Mouse (Mus musculus) adrenal gland, postnatal 14 days (tissue): ENCODE results near the gene Myoz2. TPM values are rescaled to one million over a fixed set of nuclear protein-coding genes. Genes with fewer than 3 reads are reported as not detected.

Experiments
- DNase-seq: peaks from one replicate; pipeline ENCODE4 v3.0.0; 2021; ENCODE audit warnings: mixed read lengths
- microRNA-seq, 2 experiments: library from miRNA; unstranded; fragments of <30 nt; microRNA quantifications; one replicate each; pipeline ENCODE4 v1.2.0; 2021
- total RNA-seq: library from RNA; stranded (reverse); gene quantifications from 2 replicates; pipeline ENCODE4 v1.2.3, GENCODE M21; 2021

The Myoz2 gene
- total RNA-seq, 1 experiment from 2014 or later: not detected

DNA sequence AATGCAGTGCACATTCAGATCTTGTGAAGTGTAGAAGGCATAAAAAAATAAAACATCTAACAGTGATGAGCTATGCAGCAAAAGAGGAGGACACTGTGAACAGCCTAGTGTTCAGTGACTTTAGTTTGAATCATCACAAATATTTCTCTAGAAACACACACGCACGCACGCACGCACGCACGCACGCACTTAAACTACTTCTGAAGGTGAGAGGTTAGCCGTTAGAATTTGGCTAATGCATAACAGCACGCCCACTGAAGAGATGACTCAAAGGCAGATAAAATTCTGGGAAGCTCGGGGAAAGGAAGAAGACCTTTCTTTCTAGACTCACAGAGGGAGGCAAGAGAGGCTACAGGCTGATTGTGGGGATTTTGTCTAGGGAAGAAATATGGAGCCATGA is 27.4 kb downstream of the Myoz2 start:
- DNase-seq: no peak

DNA sequence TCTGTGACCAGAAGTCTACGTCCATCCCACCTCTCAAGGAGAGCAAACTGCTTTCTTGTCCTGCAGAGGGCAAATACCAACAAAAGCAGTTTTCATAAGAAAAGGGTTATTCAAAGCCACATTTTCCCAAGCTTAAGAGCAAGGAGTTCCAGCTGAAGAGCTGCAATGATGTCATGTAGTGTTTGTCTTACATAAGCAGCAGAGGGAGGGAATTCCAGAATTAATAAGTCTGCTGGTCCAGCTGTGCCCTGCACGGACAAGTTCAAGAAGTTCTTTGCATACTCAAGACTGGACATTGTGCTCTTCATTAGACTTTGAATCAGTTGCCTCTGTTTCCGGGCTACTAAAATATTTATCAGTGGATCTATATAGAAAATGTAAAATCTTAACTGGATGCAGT is 33.8 kb downstream of the Myoz2 start:
- no peak for DNase-seq

DNA sequence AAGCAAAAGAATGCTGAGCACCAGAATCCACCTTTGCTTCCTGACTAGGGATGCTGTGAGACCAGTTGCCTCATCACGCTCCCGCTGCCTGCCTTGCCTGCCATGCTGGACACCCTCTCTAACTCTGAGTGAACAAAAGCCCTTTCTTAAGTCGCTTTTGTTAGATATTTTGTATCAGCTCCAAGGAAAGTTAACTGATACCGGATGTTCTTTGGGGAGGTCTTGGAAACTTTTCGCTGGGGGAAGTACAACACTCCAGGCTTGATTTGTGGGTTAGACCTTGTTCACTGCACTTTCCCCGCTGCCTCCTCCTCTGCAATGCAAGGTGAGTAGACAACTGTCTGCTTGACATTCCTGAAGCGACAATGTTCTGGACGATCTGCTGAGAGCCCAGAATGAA is 36.3 kb downstream of the Myoz2 start:
- DNase-seq: no peak

DNA sequence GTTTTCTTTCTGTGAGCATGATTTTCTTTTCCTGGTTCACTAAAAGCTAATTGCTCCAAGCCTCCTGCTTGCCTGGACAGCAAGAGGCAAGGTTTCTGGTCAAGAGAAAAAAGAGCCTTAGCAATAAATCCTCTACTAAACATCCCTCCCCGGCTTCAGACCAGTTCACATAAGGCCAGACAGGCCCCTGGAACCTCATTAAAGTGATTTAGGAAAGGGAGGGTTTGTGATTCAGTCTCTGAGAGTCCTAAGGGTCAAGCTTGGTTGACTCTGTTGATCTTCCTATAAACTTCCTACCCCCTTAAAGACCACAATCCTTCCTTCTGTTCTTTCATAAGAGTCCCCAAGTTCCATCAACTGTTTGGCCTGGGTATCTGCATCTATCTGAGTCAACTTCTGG is 37.8 kb downstream of the Myoz2 start:
- DNase-seq: no peak

DNA sequence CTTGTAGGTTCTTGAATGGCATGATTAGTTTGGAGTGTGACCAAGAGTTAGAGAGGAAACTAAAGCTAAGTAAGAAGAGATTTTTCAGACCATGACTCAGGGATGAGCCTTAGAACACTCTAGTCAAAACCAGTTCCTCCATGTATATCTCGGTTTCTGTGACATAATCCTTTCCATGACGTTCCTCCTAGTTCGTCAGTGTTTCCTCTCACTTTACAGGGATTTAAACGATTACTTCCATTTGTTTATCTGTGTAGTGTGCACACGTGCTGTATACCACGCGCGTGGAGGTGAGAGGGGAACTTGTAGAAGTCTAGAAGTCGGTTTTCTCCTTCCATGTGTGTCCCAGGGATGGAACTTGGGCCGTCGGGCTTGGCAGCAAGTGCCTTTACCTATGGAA is 47.9 kb downstream of the Myoz2 start:
- no peak for DNase-seq

DNA sequence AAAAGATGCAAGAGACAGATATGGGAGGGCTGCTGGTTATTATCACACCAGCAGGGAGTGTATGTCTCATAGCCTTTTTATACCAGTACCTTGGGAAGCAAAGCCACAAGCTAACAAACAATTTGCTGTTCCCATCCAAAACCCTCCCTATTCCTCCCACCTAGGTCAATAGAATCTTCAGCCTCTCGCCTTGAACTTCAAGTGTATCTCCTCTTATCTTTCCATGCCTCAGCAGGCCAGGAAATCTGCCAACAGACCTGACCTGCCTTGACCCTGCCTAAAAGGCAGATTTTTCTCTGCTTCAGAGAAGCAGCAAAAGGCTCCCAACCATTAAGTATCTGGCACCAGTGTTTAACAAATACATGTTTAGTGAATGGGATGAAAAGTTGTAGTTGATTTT is 48.4 kb downstream of the Myoz2 start:
- peak; percentile 79 for DNase-seq

DNA sequence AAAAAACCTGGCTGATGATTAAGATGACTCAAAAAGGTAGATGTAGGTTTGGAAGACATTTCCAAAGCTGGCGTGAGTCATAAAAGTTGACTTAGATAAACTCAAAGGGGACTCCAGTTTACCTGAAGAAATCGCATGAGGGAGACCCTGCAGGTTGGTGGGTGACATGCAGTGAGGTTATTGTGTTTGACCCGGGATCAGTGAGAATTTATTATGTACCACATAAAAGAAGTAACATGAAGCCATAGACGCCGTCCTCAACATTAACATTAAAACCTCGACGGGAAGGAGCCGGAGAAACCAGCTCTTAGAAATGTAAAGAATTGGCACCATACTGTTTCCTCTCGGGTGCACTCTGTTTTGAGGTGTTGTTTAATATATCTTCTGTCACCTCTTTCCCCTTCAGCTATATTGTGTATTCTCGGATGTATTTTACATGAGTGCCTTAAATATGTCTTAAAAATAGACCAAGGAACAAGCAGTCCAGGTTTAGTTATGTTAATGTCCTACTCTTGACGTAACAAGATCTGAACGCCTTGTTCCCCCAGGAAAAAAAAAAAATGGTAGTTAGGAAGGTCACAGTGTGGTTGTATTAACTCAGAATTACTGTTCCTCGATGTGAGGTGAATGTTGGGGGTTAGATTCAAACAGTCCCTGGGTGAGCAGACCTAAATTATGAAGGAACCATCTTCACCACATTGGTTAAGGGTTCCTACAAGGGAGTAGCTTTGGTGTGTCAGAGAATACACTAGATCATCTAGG is 49.5 kb downstream of the Myoz2 start:
- DNase-seq: no peak

DNA sequence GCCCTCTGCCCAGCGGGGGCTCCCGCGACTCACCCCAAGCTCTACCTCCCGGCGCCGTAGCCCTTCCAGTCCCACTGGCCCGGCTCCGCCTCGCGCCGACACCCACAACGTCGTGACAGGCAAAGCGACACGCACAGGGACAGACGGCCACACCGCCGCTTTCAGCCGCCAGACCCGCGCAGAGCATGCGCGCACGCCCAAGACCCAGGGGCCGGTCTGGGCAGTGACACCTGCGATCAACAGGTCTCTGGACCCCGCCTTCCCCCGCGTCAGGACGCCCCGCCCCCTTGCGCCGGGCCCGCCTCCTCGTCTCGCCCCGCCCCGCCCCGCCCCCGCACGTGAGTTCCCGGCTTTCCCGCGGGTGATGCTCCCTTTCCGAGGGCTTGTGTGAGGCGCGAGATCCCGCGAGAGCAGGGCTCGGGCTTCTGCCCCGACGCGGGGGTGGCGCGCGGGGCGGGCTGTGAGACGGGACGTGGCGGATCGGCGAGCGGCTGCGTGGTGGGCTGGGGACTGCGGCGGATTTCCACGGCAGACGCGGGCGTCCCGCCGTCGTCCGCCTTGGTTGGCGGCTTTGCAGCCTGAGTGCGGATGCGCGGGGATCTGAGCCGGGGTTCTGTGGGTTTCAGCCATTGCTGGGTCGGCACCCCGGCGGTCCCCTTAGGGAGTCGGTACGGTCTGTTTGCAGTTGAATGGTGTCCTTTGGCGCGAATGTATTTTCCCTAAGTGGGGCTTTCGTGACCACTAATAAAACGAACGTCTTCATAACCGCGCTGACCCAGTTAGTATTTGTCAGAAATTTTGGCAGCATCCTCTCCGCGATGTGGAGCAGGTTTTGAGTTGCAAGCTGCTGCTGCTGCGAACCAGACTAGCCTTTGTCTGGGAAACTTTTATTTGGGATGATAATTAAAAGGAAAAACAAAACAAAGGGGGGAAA is 50.3 kb downstream of the Myoz2 start, which contains the start of gene Usp53:
Gene Usp53 (minus strand): TSS at position 262 of the 934 bp plus-strand sequence.
- peak; percentile 98 for DNase-seq

DNA sequence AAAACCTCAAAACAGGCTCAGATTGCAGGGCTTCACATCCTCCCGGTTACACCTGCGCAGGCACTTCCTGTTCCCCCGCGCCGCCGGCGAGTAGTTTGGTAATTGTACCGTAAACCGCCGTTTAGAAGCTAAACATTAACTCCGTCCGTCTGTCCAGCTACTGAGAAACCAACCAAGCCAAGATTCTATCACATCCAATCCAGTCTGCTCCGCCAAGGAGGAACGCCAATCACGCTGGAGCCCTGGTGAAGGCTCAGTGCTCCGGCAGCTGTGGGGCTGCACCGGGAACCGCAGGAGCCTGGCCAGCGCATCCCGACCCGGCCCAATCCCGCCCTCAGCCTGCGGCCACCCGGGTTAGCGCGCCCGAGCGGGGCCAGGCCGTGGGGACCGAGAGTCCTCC is 51.0 kb downstream of the Myoz2 start:
- DNase-seq: no peak

DNA sequence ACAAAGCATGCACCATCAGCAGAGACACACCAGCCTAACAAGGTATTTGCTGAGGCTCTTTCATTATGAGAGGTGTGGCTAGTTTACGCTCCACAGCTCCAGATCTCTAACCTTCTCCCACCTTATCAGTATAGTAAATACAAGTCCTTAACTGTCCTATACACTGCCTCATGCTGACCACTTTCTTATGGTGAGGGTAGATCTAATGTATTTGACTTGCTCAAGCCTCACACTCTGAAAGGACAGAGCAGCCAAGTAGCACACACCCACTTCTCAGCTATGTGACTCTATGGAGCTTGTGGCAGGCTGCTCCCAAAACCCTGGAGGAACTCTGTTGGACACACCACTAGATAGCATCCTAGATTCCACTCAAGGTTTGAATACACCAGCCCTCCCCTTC is 58.9 kb downstream of the Myoz2 start:
- no peak for DNase-seq

DNA sequence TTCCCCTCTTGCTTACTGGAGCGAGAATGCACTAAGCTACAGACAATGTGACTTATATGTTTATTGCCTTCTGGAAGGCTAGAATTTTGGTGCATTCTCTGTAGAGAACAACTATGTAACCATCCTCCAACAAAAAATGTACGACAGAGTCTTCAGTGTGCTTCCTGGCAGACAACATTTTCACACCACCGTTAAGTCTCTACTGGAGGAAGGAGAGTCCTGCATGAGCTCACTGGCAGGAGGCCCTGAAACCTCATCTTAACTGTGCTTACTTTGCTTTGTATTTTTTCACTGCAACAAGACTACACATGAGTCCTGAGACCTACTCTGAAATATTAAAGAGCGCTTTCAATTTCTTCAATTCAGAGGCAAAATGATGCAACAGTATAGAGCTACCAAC is 59.5 kb downstream of the Myoz2 start:
- DNase-seq: no peak

DNA sequence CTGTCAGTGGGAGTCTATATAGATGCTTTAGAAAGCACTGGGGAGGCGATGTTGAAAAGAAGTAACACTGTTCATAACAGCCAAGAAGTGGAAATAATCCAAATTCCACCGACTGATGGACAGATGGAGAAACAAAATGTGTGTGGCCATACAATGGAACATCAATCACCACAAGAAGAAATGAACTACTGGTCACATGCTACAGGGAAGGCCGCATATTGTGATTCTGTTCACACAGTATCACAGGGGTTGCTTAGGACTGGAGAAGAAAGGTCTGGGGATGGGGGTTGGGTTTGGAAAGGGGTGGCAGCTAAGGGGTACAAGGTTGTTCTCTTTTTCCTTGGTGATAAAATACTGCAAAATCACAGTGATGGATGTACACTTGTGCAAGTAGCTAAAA is 60.0 kb downstream of the Myoz2 start:
- no peak for DNase-seq

DNA sequence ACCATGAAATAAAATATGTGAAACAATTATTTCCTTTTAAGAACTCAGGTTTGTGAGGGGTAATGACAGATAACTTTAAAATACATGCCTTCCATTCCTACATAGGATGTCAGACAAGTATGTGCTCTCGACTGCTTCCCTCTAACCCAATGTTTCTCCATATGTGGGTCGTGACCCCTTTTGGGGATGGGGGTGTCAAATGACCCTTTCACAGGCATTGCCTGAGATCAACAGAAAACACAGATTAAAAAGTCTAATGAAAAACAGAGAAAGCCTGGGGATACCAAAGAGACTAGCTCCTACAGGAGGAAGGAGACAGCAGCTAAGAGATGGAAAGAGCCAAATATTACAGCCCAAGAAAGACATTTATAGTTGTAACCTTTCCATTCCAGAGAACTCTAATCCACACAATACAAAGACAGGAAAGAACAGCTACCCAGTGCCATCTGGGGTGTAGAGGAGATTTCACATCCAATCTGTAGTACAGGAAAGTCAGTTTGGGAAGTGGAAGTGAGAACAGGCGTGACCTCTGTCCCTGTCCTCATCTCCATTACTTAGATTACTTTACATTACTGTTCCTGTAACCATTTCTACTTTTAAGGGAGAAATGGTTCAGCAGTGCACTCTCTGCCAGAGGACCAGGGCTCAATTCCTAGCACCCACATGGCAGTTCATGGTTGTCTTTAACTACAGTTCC is 62.5 kb downstream of the Myoz2 start:
- DNase-seq: no peak

DNA sequence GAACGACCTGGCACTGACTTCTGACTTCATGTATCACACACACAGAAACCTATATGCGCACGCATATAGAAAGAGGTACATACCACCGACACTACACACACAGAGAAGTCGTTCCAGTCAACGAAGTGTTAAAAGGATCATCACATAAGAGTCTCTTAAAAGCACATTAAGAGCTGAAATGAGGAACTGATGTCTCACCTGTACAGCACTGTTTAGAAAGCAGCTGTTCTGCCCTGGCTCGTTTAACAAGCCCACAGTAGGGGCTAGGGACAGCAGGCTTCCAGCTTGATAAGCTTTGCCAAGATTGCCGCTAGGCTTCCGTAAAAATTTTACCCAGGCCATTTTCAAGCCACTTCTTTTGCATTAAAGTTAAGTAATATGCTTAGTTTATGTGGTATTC is 66.4 kb downstream of the Myoz2 start:
- DNase-seq: no peak

DNA sequence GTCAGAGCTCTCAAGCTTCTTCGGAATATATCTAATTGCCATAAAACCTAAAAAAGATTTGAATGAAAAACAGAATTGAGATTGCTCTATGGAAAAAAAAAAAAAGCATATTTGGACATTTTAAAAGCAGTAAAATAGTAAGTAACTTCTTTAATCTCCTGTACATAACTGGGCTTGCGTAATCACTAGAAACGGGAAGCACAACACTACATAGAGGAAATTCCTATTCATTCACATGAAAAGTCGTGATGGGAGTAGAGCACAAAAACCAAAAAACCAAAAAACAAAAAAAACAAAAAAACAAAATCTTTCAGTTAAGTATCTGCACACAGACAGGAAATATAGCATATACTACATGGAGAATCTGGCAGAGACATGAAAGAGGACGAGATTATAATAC is 70.5 kb downstream of the Myoz2 start:
- no peak for DNase-seq

Small RNAs within 50 kb of the gene (microRNA-seq; reads per million reads assigned to microRNA genes)
- 0 reads per million in 2 experiments for gene Gm22066

Other genes starting within 250 kb of the Myoz2 start
- gene Fabp2, start 139.9 kb downstream of the Myoz2 start, total RNA-seq: 0.68 and 7.3 TPM in 2 replicates
- not detected in 2 replicates for gene Gm10959, start 115.7 kb downstream of the Myoz2 start, total RNA-seq
- 52.0 and 54.5 TPM in 2 replicates for gene 1810037I17Rik, start 110.8 kb downstream of the Myoz2 start, total RNA-seq
- 23.5 and 26.6 TPM in 2 replicates for gene Usp53, start 50.5 kb downstream of the Myoz2 start, total RNA-seq
- gene Synpo2, start 201.1 kb upstream of the Myoz2 start, total RNA-seq: 6.5 and 9.8 TPM in 2 replicates
- 93.5 and 106 TPM in 2 replicates for gene Sec24d, start 232.4 kb upstream of the Myoz2 start, total RNA-seq